Mouse (Mus musculus): Measurements from ENCODE around the gene Tns3. TPM values are rescaled to one million over a fixed set of nuclear protein-coding genes. Genes with fewer than 3 reads are reported as not detected.
"Not testable (repeated sequence)": the region's sequence is repeated elsewhere in the genome, so short reads cannot be mapped to it uniquely, and the experiment has no call there.

Gene Tns3
- polyA plus RNA-seq, 1 experiment: not detected

GRCm38 (mm10) chr11:8539593-8540265 is 124.6 kb downstream of the Tns3 start:
- no peak overlapping the region for H3K27ac ChIP-seq (ENCODE audit: insufficient read depth, low read depth, low read length)
- WGBS: 65% methylated on average over 8 of the region's 8 CpGs

GRCm38 (mm10) chr11:8537013-8537614 is 127.2 kb downstream of the Tns3 start:
- no peak overlapping the region for H3K27ac ChIP-seq (ENCODE audit: insufficient read depth, low read depth, low read length)
- H3K4me3 ChIP-seq (ENCODE audit: insufficient read depth, low read depth, low read length): no peak overlapping the region
- 66% methylated on average over 5 of the region's 5 CpGs for WGBS
- H3K4me1 ChIP-seq (ENCODE audit: control insufficient read depth, insufficient read depth, low read length): 0 out of 2 replicates have a peak, but pooled peaks cover 3% of the 10 kb centered on the region
- TF ChIP-seq POLR2A (IDR thresholded peaks at IDR 0.05; ENCODE audit: insufficient read depth, low read depth, low read length) (no peak), CTCF (IDR thresholded peaks at IDR 0.05; ENCODE audit: insufficient read depth, low read depth, low read length) (no peak)

More at GRCm38 (mm10) chr11:8539593-8540265, 124.6 kb downstream of the Tns3 start:
- no peak for TF ChIP-seq POLR2A (IDR thresholded peaks at IDR 0.05; ENCODE audit: insufficient read depth, low read depth, low read length)
- no peak for TF ChIP-seq CTCF (IDR thresholded peaks at IDR 0.05; ENCODE audit: insufficient read depth, low read depth, low read length)
- Histone ChIP-seq H3K4me3 (ENCODE audit: insufficient read depth, low read depth, low read length) (no peak overlapping the region), H3K4me1 (ENCODE audit: control insufficient read depth, insufficient read depth, low read length) (no peaks in the 10 kb centered on the region)

GRCm38 (mm10) chr11:8534893-8535292 is 129.4 kb downstream of the Tns3 start:
- 22% methylated on average over 4 of the region's 4 CpGs for WGBS
- Histone ChIP-seq H3K4me3 (ENCODE audit: insufficient read depth, low read depth, low read length) (no peak overlapping the region), H3K4me1 (ENCODE audit: control insufficient read depth, insufficient read depth, low read length) (peaks cover 7% of the 10 kb centered on the region; the same call in 1 of the 2 replicates), H3K27ac (ENCODE audit: insufficient read depth, low read depth, low read length) (no peak overlapping the region)
- TF ChIP-seq CTCF (IDR thresholded peaks at IDR 0.05; ENCODE audit: insufficient read depth, low read depth, low read length): no peak
- no peak for TF ChIP-seq POLR2A (IDR thresholded peaks at IDR 0.05; ENCODE audit: insufficient read depth, low read depth, low read length)

GRCm38 (mm10) chr11:8532771-8533170 is 131.6 kb downstream of the Tns3 start:
- H3K4me3 ChIP-seq (ENCODE audit: insufficient read depth, low read depth, low read length); H3K4me1 ChIP-seq (ENCODE audit: control insufficient read depth, insufficient read depth, low read length); H3K27ac ChIP-seq (ENCODE audit: insufficient read depth, low read depth, low read length): not testable (repeated sequence)
- WGBS: 98% methylated on average over 3 of the region's 3 CpGs

- no peak overlapping the region for H3K27ac ChIP-seq (ENCODE audit: insufficient read depth, low read depth, low read length)
- H3K4me3 ChIP-seq (ENCODE audit: insufficient read depth, low read depth, low read length): no peak overlapping the region
- H3K4me1 ChIP-seq (ENCODE audit: control insufficient read depth, insufficient read depth, low read length): peaks cover 7% of the 10 kb centered on the region; the same call in 1 of the 2 replicates
- TF ChIP-seq POLR2A (IDR thresholded peaks at IDR 0.05; ENCODE audit: insufficient read depth, low read depth, low read length) (no peak), CTCF (IDR thresholded peaks at IDR 0.05; ENCODE audit: insufficient read depth, low read depth, low read length) (no peak)
- WGBS: 79% methylated on average over 10 of the region's 10 CpGs
Measured at GRCm38 (mm10) chr11:8532112-8532747, 132.1 kb downstream of the Tns3 start.

DNA sequence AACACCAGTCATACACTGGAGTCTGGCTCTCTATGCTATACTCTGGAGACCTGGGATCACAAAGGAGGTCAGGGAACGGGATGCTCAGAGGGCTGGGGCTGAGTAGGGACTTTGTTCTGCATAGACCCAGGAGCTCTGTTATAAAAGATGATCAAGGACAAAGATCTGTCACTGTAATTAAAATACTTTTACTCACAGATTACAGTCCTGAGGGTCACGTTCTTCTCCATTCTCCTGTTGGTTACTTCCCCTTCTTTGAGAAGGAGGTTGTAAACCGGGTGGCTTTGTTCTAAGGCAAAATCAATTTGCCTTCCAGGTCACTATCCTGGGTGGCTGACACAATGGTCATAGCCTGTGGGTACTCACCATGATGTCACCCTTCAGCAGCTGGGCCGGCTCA is 133.8 kb downstream of the Tns3 start:
- H3K4me3 ChIP-seq (ENCODE audit: insufficient read depth, low read depth, low read length): no peak overlapping the region
- no peak for TF ChIP-seq POLR2A (IDR thresholded peaks at IDR 0.05; ENCODE audit: insufficient read depth, low read depth, low read length)
- no peak for TF ChIP-seq CTCF (IDR thresholded peaks at IDR 0.05; ENCODE audit: insufficient read depth, low read depth, low read length)
- no peak overlapping the region for H3K27ac ChIP-seq (ENCODE audit: insufficient read depth, low read depth, low read length)
- 75% methylated on average over 4 of the region's 4 CpGs for WGBS
- H3K4me1 ChIP-seq (ENCODE audit: control insufficient read depth, insufficient read depth, low read length): peaks cover 7% of the 10 kb centered on the region; the same call in 1 of the 2 replicates

GRCm38 (mm10) chr11:8530036-8530435 is 134.3 kb downstream of the Tns3 start:
- no peak overlapping the region for H3K27ac ChIP-seq (ENCODE audit: insufficient read depth, low read depth, low read length)
- no peak overlapping the region for H3K4me3 ChIP-seq (ENCODE audit: insufficient read depth, low read depth, low read length)
- peaks cover 7% of the 10 kb centered on the region; the same call in 1 of the 2 replicates for H3K4me1 ChIP-seq (ENCODE audit: control insufficient read depth, insufficient read depth, low read length)
- TF ChIP-seq POLR2A (IDR thresholded peaks at IDR 0.05; ENCODE audit: insufficient read depth, low read depth, low read length): no peak
- no peak for TF ChIP-seq CTCF (IDR thresholded peaks at IDR 0.05; ENCODE audit: insufficient read depth, low read depth, low read length)
- 95% methylated on average over 4 of the region's 4 CpGs for WGBS

GRCm38 (mm10) chr11:8525463-8526145 is 138.7 kb downstream of the Tns3 start:
- peaks cover 7% of the 10 kb centered on the region for H3K4me1 ChIP-seq (ENCODE audit: control insufficient read depth, insufficient read depth, low read length)
- WGBS: 70% methylated on average over 9 of the region's 9 CpGs
- no peak overlapping the region for H3K27ac ChIP-seq (ENCODE audit: insufficient read depth, low read depth, low read length)
- TF ChIP-seq CTCF (IDR thresholded peaks at IDR 0.05; ENCODE audit: insufficient read depth, low read depth, low read length): no peak
- TF ChIP-seq POLR2A (IDR thresholded peaks at IDR 0.05; ENCODE audit: insufficient read depth, low read depth, low read length): no peak
- no peak overlapping the region for H3K4me3 ChIP-seq (ENCODE audit: insufficient read depth, low read depth, low read length)
